Mouse (Mus musculus): Measurements from ENCODE around the gene Madd.

Madd gene

DNA sequence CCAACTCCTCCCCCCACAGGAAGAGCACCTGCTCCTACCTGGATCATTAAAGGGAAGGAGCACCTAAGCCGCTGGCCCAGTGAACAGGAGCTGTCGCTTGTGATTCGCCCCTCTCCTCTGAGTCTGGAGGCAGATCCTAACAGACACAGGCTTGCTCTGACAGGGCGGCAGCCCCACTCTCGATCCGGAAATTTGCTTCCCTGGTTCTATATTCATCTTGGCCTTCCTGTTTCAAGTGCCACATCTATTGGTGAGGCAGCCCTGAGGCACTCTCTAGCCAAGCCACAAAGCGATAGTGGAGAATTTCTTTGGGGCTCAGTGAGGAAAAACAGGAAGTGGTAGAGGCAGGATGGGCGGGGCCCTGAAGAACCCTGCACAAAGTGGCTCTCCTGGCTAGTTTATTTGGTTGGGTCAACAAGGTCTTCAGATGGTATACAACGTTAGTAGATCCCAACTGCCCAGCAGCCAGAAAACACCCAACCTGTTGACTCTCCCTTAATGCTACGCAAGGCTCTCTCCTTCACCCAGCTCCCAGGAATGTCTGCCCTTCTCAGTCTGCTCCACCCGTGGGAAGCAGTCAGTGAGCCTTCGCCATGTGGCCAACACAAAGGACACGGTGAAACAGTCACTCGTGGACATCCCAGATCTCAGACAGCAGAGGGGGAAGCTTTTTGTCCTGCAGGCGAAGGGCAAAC, at the start of gene Madd:
Gene Madd, minus strand, starts transcription at position 127 of the 695 bp plus-strand sequence.
- DNase-seq, result peak; percentile 27

DNA sequence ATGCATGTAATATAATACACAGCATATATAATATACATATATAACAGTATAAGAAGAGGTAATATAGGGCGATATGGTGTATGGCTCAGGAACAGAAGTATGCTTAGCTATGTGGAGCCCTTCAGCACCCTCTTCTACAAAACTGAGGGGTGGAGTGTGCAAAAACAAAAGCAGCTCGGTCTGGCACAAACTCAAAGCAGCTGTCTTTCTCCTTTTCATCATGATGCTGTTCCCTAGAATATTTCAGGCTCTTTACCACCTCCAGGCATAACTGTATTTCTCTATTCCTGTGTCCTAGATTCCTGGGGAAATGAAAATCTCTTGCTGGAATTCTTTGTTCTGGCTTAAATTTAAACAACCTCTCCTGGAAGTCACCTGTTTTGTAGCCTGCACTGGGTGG, 46.1 kb upstream of the Madd start:
- no peak for DNase-seq

DNA sequence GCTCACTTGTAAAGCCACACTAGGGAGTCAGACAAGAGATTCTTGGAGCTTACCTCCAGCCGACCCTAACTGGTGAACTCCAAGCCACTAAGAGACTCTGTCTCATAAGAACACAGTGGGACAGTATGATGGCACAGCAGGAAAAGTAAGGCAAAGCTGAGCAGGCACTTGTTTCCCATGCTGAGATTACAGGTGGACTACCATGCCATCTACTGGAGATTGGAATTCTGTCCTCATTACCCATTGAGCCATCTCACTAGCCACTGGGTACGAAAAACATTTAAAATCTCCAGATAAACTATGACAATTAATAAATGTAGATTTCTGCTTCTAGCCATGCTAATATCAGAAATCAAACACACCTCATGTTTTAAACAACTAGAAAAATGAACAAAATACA, 40.0 kb upstream of the Madd start:
- DNase-seq, result no peak

DNA sequence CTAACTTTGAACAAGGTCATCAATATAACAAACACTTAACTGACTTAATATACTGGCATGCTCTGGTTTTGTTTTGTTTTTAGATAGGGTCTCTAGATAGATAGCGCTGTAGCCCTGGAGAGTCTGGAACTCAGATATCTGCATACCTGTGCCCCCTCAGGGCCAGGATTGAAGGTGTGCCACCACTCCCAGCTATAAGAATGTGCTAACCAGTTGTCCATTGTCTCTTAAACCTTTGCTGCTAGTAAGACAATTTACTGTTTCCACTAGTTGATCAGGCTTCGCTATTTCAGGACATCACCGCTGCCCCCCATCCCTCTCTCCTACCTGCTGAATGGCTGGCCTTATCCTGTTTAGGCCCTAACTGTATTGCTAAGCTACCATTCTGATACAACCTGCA, 36.9 kb upstream of the Madd start:
- no peak for DNase-seq

DNA sequence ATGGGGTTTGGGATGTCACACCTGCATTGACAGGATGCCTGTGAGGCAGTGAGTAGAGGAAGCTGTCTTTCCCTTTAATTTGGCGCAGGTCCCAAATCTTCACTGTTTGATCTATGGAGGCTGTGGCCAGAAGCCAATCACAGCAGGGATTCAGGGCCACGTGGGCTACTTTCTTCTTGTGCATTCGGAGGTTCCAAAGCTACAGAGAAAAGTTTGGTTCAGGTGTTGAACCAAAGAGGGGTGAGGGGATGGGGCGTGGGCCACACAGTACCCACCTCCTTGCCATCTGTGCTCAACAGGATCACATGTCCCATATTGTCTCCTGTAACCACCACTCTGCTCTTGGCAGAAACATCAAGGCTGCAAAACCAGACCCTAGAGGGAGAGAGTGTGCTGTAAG, 33.4 kb upstream of the Madd start:
- no peak for DNase-seq

DNA sequence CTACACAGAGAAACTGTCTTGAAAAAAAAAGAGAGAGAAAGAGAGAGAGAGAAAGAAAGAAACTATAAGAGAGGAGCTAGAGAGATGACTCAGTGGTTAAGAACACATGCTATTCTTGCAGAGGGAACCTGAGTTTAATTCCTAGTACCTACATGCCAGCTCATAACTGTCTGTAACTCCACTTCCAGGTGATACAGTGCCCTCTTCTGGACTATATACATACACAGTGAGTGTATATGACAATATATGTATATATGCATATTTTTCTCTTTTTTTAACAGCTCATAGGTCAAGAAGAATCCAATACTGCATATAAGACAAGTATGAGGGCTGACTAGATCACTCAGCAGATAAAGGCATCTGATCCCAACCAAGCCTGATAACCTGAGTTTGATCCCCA, 29.7 kb upstream of the Madd start:
- DNase-seq, result no peak

DNA sequence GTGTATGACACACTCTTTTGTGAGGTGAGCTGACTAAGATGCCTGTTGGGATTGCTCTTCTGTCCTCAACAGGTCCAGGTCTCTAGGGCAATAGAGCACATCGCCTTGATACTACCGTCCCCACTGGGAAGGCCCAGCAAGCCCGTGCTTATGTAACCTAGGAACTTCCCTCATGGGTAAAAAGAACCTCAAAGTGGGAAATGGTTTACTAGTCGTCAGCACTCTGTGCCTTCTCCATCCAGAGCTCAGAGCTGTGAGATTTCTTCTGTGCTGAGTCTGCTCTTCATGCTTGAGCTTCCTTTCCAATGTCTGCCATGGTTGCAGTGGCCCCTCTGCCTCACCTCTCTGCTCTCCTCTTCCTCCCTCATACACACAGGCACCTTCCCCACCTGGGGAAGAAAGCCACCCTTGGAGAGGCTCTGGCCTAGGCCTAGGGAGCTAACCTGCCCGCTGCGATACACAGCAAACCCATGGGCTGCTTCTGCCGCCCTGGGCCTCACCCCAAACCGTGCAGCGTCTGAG, 22.7 kb upstream of the Madd start:
- no peak for DNase-seq

DNA sequence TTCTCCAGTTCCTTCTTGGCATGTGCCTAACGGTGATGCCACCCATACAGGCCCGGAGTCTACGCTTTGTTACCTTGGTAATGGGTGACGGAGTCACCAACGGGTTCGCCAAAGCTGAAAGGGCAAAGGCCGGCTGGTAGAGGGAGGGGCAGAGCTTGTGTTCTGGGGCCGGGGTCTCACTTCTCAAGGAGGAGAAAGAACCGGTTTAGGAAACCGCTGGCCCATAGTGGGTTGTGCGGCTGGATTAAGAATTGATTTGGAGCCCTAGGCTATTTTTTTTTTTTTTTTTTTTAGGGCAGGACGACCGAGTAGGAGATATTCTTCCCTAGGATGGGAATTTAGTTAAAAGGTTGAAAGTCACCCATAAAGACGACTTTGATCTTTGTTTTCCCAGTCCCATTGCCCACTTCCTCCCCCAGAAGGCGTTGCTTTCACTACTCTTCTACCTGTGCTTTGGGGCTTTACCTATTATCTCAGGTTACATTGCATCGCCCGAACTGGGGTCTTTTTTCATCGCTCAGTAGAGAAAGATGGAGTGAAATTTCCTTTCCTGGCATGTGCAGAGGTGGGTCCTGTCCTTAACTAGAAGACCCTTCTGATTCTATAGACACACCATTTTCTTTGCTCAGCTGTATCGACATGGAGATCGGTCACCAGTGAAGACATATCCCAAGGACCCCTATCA, 19.5 kb upstream of the Madd start:
- DNase-seq, result no peak

DNA sequence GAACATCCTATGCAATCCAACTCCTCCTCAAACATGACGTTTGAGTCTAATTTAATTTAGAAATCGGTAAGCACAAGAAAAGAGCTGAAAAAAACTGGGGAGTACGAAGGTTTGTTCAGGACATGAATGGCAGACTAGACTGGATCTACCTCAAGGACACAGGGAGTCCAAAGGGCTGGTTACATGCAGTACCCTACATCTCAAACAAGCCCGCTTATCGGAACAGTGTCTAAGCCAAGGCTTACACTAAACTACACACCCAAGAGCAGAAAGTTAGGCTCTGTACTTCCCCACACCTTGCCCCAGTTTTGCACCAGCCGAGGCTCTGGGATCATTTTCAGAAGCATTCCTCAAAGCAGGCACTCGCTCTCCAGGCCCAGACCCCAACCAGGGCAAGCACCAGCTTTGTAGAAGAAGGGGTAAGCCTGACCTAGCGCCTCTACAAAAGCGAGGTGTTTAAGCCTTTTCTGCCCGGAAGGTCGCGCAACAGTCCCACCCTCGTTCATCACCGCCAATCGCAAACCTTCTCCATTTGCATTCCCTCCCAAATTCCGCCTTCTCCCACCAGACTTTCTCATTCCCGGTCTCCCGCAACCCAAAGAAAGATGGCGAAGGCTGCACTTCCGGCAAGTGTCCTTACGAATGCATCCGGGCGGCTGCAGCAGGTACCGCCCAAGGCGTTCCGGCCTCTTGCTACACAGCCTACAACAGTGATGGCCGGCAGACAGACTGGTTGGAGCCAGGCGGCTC, 18.8 kb upstream of the Madd start, which contains the start of the genes Nr1h3 and Acp2:
Gene Nr1h3, minus strand, starts transcription at position 613 of the 750 bp plus-strand sequence.
Gene Acp2, plus strand, starts transcription at position 664 of the 750 bp plus-strand sequence.
- peak; percentile 93 for DNase-seq

DNA sequence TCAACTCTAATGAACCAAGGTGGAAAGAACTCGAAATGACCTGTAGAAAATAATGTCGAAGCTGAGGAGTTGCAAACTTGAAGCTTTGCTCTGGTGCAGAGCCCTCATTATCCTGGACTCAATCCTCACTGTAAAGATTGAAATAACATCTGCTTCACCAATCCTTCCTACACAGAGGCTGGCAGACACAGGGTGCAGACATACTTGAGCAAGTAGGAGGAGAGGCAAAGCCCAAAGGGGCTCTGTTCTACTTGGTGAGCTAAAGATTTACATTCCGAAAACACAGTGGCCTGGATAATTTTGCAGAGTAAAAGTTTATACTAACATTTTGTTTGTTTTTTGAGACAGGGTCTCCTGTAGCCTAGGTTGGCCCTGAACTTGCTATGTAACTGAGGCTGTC, 15.3 kb upstream of the Madd start:
- no peak for DNase-seq

DNA sequence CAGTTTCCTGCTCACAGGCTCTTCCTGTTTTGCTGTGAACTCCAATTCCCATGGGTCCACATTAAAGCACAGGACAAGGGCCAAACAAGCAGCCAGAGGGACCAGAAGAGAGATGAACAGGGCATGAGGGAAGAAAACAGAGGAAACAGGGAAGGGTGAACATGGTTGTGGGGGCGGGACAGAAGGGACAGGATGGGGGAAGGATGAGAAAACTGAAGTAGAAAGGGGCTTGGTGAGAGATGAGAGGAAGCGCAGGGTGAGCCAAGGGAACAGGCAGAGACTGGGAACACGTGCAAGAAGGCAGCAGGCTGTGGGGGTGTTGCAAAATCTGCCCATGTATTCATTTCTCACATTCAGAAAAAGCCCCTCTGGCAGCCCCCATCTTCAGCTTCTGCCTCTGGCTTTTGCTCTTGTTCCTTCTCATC, 13.0 kb upstream of the Madd start:
- no peak for DNase-seq

DNA sequence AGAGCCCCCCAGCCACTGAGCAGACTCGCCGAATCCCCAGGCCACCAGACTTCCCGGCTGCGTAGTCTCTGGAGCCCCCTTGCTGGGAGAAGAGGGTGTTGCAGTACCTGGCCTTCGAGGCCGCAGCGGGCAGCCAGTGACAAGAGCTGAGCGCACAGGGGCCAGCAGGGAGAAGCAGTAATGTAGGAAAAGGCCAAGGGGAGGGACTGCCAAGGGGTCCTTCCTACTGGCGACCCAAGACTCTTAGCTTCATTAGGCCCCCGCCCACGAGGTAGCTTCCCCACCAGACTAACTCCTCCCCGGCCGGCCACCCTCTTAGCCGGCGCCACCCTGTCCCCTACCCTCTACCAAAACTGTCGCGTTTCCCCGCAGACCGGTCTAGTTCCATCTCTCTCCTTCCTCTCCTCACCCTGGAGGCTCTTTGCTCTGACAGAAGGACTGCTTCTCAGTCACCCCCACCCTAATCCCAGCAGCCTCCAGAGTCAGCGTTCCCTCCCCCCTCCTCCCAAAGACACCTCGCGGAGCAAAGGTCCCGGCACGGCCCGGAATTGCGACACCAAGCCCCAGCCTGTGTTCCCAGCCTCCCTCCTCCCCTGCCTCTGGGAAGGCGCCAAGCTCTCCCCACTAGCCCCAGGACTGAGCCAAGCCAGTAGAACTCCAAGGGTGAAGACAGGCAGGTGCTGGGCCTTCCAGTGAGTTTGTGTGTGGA, 11.1 kb upstream of the Madd start:
- DNase-seq, result peak; percentile 75

DNA sequence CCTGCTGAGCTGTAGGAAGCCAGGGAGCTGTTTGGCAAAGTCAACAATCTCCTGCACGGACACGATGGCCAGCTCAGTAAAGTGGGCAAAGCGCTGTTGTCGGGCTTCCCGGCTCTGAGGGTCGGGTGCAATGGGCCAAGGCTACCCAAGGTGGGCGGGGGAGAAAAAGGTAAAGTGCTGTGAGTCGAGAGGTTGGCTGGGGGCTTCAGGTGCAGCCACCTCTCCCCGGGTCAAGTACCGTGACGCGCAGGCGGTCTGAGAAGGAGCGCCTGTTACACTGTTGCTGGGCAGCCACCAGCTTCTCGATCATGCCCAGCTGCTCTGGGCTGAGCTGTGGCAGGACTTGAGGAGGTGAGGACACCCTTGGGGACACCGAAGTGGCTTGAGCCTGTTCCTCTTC, 6.9 kb upstream of the Madd start:
- DNase-seq, result no peak

DNA sequence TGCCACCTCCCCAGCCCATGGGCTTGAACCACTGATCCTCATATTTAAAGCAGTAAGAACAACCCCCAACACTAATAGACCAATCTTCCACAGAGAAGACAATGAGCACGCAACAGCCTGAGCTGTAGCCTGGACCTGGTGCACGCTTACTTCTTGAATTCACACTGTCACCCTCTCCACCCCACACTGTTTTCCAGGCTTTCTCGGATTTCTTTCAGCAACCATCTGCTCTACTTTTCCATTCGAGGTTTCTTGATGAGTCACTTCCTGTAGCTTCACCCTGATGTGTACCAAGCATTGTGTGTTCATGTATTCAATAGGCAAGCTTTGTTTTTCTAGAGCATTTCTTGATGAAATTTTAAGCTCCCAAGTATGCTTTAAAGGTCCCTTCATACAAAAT, 3.8 kb upstream of the Madd start:
- no peak for DNase-seq

DNA sequence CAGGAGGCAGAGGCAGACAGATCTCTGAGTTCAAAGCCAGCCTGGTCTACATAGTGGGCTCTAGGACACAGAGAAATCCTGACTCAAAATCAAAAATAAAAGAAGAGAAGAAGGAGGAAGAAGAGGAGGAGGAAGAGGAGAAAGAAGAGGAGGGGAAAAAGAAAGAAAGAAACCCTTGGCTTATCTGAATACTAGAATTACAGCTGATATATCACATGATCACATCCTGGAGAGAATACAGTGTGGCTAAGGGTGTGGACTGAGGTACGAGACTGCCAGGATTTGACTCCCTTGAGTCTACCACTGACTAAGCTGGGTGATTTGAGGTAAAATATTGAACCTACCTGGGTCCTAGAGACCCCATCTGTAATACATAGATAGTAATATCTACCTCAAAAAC, 2.6 kb upstream of the Madd start:
- DNase-seq, result no peak

DNA sequence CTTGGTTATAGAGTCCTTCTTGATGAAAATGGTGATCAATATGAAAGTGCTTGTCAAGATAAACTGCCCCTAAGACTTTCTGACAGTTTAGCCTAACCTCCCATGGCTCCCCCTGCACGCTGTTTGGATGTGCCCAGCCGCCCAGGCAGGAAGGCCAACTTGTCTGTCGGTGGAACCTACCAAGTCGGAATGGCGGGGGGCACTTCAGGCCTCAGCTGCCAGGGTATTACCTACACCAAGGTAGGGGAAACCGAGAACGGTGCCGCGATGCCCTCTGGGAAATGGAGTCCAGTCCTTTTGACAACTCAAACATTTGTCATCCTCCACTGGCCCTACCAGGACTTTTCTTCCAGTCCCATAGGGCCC, 506 bp downstream of the Madd start:
- peak; percentile 99 for DNase-seq

DNA sequence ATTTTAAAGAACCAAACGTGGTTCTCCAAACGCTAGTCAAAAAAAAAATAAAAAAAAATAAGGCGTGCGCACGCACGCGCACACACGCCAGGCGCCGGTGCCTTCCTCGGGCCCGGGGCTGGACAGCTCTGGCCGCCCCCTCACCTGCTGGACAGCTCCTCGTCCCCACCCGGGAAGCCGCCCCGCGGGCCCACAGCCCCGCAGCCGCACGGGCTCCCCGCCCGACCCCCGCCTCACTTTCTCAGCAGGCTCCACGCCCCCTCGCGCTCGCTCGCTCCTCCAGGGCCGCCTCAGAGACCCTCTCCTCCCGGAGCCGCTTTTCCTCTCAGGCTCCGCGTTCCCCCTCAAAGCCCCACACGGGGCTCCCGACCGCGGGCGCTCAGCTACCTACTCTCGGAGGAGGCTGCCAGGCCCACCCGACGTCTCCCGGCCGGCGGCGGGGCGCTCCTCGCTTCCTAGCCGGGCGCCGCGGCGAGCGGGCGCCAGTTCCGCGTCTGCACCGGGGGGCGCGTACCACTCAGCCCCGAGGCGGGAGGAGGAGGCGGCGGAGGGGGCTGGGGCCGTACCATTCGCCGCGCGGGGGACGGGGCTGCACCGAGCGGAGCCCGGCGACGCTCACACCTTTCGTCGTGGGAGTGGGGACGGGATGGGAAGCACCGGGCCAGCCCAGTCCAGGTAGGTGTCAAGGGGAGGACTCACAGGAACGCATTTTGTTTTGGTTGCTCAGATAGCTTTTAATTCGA, 1.1 kb downstream of the Madd start:
- DNase-seq, result peak; percentile 90

DNA sequence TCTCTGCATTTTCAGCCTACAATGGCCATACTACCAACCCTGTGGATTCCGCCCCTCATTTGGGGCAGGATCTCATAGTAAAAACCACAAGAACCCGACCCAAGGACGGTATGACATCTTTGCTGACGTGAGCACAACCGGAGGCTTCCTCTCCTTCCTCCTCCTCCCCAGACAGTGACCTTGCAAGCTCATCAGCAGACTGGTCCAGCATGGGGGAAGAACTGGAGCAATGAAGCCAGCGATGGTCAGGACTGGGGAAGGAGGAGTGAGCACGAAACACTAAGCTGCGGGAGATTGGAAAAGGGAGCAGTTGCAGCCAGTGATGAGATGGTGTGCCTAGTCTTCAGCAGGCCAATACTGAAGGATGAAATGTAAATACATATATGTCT, 1.6 kb downstream of the Madd start:
- peak; percentile 59 for DNase-seq

DNA sequence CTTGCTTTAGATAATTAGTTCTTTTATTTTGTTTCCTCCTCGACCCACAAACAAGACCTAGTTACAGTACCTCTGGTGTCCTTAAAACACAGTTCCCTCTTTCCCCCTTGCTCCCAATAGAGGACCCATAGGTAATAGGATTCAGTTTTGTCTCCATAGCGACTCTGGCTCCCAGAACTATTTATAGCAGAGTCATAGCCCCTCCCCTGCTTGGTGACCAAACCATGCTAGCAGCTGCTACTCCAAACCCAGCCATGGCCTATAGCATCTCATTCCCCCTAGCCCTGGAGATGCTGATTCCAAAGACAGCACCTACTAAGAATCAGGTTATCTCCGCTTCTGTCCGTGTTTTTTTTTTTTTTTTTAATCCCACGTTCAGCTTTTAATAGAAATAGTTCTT, 2.9 kb downstream of the Madd start:
- DNase-seq, result peak; percentile 44

DNA sequence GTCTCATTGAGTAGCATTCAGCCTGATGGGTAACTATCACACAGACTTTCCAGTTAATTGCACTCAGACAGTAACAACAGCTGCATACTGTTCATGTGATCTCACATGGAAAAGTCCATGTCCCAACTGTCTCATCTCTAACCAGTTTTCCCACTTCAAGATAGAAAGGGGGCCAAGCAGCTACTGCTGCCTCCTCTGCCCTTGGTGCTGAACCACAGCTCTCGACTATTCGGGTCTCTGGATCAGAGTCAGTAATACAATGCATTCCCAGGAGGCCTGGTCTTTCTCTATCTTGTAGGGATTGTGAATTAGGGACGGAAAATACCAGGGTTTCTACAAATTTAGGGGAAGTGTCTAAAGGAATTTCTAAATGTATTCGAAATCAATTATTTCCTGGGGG, 3.8 kb downstream of the Madd start:
- no peak for DNase-seq

DNA sequence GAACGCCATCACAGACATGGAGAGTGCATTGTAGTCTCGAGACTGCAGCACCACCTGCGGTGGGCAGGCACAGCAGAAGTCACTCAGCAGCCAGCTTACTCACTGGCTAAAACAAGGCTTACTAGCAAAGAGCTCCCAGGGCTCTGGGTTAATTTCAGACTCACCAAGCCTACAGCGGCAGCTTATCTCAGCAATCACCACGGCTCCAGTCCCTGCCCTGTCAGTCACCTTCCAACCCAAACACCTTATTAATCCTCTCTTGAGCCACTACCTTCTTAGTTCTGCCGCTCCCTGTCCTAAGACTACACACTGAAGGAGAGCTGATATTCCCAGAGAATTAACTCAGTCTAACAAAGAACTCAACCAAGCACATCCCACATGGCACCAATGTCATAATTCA, 7.4 kb downstream of the Madd start:
- no peak for DNase-seq

DNA sequence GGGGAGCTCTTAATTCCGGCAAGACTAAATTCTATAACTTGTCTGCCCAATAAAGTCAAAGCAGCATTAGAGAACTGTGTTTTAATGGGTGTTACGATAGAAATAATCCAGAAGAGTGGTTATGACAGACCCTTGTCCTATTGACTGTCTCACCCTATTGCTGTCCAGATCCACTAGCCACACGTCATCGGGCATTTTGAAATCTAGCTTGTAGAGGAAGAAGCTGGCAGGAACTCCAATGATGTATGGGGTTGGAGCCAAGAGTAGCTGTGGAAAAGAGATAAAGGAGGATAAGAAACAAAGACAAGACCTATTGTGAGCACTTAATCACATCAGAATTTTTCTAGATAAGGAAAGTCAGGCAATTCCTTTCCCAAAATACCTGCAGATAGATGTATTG, 8.1 kb downstream of the Madd start:
- DNase-seq, result no peak

Data from cerebellum, adult 11 months (tissue).